Mouse (Mus musculus) limb, embryonic 14.5 days (tissue): ENCODE measurements around the gene Nhlrc2. TPM values are rescaled to one million over a fixed set of nuclear protein-coding genes. Genes with fewer than 3 reads are reported as not detected.

Source experiments
- ATAC-seq: fragments of 200-750 bp; cut with Nextera tagmentation; 2 replicates; pipeline ENCODE4 v1.8.0; 2017; ENCODE audit warnings: low read depth, moderate number of reproducible peaks, moderate TSS enrichment; ENCODE audit not compliant: low FRiP score
- DNase-seq: peaks from one replicate; pipeline ENCODE4 v3.0.0-alpha.2; 2015; ENCODE audit warnings: low spot score
- H3K27ac ChIP-seq: fragments of 300-500 bp; sonication (generic); replicated peaks from 2 replicates; pipeline ENCODE4 v1.5.1; 2014; ENCODE audit warnings: low read depth, mild to moderate bottlenecking, low read length, moderate library complexity, mixed read lengths
- H3K27me3 ChIP-seq: fragments of 300-500 bp; sonication (generic); 2 replicates; pipeline ENCODE4 v1.6.1; 2014; ENCODE audit warnings: low read length, mixed read lengths; ENCODE audit not compliant: control insufficient read depth, insufficient read depth
- H3K36me3 ChIP-seq: fragments of 300-500 bp; sonication (generic); 2 replicates; pipeline ENCODE4 v1.6.1; 2014; ENCODE audit warnings: mild to moderate bottlenecking, low read length, moderate library complexity, mixed read lengths; ENCODE audit not compliant: control insufficient read depth, insufficient read depth
- H3K4me1 ChIP-seq: fragments of 300-500 bp; sonication (generic); 2 replicates; pipeline ENCODE4 v1.6.1; 2014; ENCODE audit warnings: antibody characterized with exemption, low read length, mixed read lengths; ENCODE audit not compliant: control insufficient read depth, insufficient read depth
- H3K4me2 ChIP-seq: fragments of 300-500 bp; sonication (generic); replicated peaks from 2 replicates; pipeline ENCODE4 v1.6.1; 2014; ENCODE audit warnings: low read depth, mild to moderate bottlenecking, low read length, moderate library complexity; ENCODE audit not compliant: severe bottlenecking
- H3K4me3 ChIP-seq: fragments of 300-500 bp; sonication (generic); replicated peaks from 2 replicates; pipeline ENCODE4 v1.5.1; 2014; ENCODE audit warnings: low read length
- H3K9ac ChIP-seq: fragments of 300-500 bp; sonication (generic); 2 replicates; pipeline ENCODE4 v1.6.1; 2014; ENCODE audit warnings: mild to moderate bottlenecking, low read depth, low read length, moderate library complexity; ENCODE audit not compliant: severe bottlenecking
- H3K9me3 ChIP-seq: fragments of 300-500 bp; sonication (generic); 2 replicates; pipeline ENCODE4 v1.6.1; 2016; ENCODE audit warnings: low read length; ENCODE audit not compliant: control insufficient read depth
- POLR2A ChIP-seq: fragments of 200-500 bp; IDR thresholded peaks from 2 replicates; pipeline ENCODE4 v1.8.0; 2012; ENCODE audit warnings: inconsistent platforms, mild to moderate bottlenecking, moderate library complexity, borderline replicate concordance; ENCODE audit not compliant: insufficient read depth, insufficient read length; ENCODE audit errors: extremely low read depth
- WGBS: fragments of 180-500 bp; shearing (Covaris S2); extraction: QIAGEN DNeasy Blood & Tissue Kit; methylation state at CpG from one replicate; pipeline ENCODE4 v1.1.7; 2014; 5-methylcytosine and 5-hydroxymethylcytosine counted together
- polyA plus RNA-seq, 2 experiments: library from polyadenylated mRNA; depleted of rRNA in 1 of 2; stranded (reverse) in 1 of 2; unstranded in 1 of 2; fragments of >200 nt; fragmentation: Nextera tagmentation in 1 of 2; extraction: Ambion mirVana in 1 of 2; gene quantifications; 2 replicates each; pipeline versions ENCODE4 v1.2.1 to v1.2.3; 2012 to 2014

Nhlrc2 gene
- polyA plus RNA-seq, 2 experiments, result 14.0 to 14.8 TPM

- 79% methylated on average over 7 of the region's 7 CpGs for WGBS
- no peak overlapping the region for H3K27ac ChIP-seq
Observed at GRCm38 (mm10) chr19:56647451-56648120, 99.5 kb downstream of the Nhlrc2 start.

DNA sequence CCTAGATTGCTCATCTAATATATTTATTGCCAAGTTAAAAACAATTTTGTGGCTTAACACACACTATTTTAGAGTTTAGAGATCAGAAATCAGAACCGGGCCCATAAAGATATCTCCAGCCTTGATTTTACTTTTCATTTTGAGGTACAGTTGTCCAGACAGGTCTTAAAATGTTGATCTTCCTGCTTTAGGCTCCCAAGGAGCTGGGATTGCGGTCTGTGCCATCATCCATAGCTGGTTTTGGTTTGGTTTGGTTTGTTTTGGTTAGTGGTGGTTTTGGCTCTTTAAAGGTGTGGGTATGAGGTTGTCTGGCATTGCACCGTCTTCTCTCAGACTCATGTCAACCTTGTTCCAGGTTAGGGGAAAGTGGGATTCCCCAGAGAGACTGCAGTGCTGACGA is 103.2 kb downstream of the Nhlrc2 start:
- no peak for TF ChIP-seq POLR2A
- no peak for DNase-seq
- 67% methylated on average over 4 of the region's 4 CpGs for WGBS
- Histone ChIP-seq H3K4me1 (peaks cover 5% of the 10 kb centered on the region), H3K27ac (no peak overlapping the region), H3K9ac (no peak overlapping the region), H3K27me3 (no peaks in the 10 kb centered on the region), H3K4me3 (no peak overlapping the region), H3K36me3 (no peaks in the 10 kb centered on the region), H3K9me3 (0 out of 2 replicates have a peak, but pooled peaks cover 9% of the 10 kb centered on the region), H3K4me2 (no peak overlapping the region)
- ATAC-seq, result no peak

More at GRCm38 (mm10) chr19:56647451-56648120, 99.5 kb downstream of the Nhlrc2 start:
- TF ChIP-seq POLR2A, result no peak
- Histone ChIP-seq H3K27me3 (no peaks in the 10 kb centered on the region), H3K9ac (no peak overlapping the region), H3K4me1 (peaks cover 5% of the 10 kb centered on the region), H3K4me2 (no peak overlapping the region), H3K4me3 (no peak overlapping the region), H3K9me3 (0 out of 2 replicates have a peak, but pooled peaks cover 5% of the 10 kb centered on the region), H3K36me3 (no peaks in the 10 kb centered on the region)
- ATAC-seq (no peak), DNase-seq (no peak)

GRCm38 (mm10) chr19:56652034-56652962 is 104.2 kb downstream of the Nhlrc2 start:
- no peaks in the 10 kb centered on the region for H3K27me3 ChIP-seq
- DNase-seq, result peak; percentile 78
- no peaks in the 10 kb centered on the region for H3K36me3 ChIP-seq
- no peak overlapping the region for H3K9ac ChIP-seq
- 0 out of 2 replicates have a peak overlapping the region, but pooled peaks have one; percentile 14 for H3K27ac ChIP-seq
- peak; percentile 94 for ATAC-seq
- H3K9me3 ChIP-seq, result 0 out of 2 replicates have a peak, but pooled peaks cover 4% of the 10 kb centered on the region
- peak overlapping the region; percentile 32 for H3K4me2 ChIP-seq
- peaks cover 5% of the 10 kb centered on the region for H3K4me1 ChIP-seq
- 7% methylated on average over 18 of the region's 19 CpGs for WGBS
- no peak for TF ChIP-seq POLR2A
- H3K4me3 ChIP-seq, result no peak overlapping the region

Other genes with a start within 250 kb of the Nhlrc2 start
- gene Nrap, start 158.2 kb upstream of the Nhlrc2 start, polyA plus RNA-seq (2012; rRNA removed), result 2.3 and 2.8 TPM in 2 replicates
- gene Nrap, start 158.2 kb upstream of the Nhlrc2 start, polyA plus RNA-seq (2014; fragmentation: Nextera tagmentation; extraction: Ambion mirVana), result 1.6 and 2.1 TPM in 2 replicates
- gene Casp7, start 151.1 kb upstream of the Nhlrc2 start, polyA plus RNA-seq (2012; rRNA removed), result 18.6 and 21.6 TPM in 2 replicates
- gene Casp7, start 151.1 kb upstream of the Nhlrc2 start, polyA plus RNA-seq (2014; fragmentation: Nextera tagmentation; extraction: Ambion mirVana), result 23.7 and 25.1 TPM in 2 replicates
- 0.24 and 0.26 TPM in 2 replicates for gene Plekhs1, start 86.6 kb upstream of the Nhlrc2 start, polyA plus RNA-seq (2012; rRNA removed)
- gene Plekhs1, start 86.6 kb upstream of the Nhlrc2 start, polyA plus RNA-seq (2014; fragmentation: Nextera tagmentation; extraction: Ambion mirVana), result 0.37 TPM in 1 of 2 replicates, not detected in the other
- 12.2 and 14.7 TPM in 2 replicates for gene Dclre1a, start within 50 bp of the Nhlrc2 start, polyA plus RNA-seq (2012; rRNA removed)
- gene Dclre1a, start within 50 bp of the Nhlrc2 start, polyA plus RNA-seq (2014; fragmentation: Nextera tagmentation; extraction: Ambion mirVana), result 19.7 and 22.6 TPM in 2 replicates
- gene Adrb1, start 173.9 kb downstream of the Nhlrc2 start, polyA plus RNA-seq (2012; rRNA removed), result 1.7 and 2.3 TPM in 2 replicates
- 1.3 and 1.9 TPM in 2 replicates for gene Adrb1, start 173.9 kb downstream of the Nhlrc2 start, polyA plus RNA-seq (2014; fragmentation: Nextera tagmentation; extraction: Ambion mirVana)